Mouse (Mus musculus) neural tube, embryonic 10.5 days (tissue): ENCODE measurements around the gene Zfp775.

ENCODE experiments used
- DNase-seq: peaks from one replicate; pipeline ENCODE4 v3.0.0-alpha.2; 2017; ENCODE audit warnings: low spot score; ENCODE audit errors: extremely low spot score

Zfp775 gene

DNA sequence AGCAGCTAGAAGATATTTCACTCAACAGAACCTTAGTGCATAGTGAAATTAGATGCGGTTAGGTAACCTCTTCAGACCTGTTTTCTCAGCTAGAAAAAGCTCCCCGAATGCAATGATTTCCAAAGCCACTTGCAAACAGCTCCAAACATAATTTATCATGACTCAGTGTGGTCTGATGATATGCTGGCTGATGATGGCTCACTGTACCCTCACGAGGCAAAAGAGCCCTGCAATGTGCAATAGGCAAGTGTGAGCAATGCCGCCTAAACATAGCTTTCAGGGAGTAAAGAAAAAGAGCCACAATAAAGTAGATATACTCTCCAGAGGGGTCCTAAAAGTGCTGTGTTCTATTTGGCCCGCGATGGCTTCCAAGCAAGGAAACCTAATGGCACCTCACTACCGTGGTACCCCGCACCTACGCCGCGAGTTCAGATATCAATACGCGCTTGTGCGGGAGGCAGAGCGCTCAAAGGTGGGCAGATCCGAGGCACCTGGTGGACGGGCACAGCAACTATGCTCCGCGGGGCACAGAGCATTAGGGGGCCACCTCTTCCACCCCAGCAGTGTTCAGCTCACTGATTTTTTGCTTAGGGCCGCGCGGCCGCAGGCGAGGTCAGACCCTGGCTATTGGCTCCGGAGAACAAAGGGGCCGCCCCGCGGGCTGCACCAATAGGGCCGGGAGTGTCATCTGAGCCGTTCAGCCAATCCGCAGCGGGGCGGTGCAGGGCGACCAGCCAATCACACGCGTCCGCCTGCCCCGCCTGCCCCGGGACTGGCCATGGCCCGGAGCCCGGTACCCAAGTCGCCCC lies at the start of gene Zfp775:
Gene Zfp775 (plus strand): TSS at position 793 of the 809 bp plus-strand sequence.
- peak; percentile 94 for DNase-seq

DNA sequence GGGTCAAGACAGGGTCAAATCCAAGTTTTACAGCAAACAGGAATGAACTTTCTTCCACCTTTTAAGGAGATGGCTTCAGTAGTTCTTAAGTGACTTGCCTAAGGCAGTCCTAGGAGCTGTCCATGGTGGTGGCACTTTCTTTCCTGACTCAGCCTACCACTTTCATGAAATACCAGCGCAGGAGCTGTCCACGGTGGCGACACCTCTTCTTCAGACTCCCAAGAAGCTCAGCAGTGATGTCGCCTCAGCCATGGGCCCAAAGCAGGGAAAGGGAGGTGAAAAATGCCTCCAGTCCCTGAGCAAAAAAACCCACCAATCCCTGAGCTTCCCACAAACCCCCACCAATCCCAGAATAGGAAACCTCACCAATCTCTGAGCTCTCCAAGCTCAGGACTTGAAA lies 48.9 kb upstream of the Zfp775 start:
- peak; percentile 34 for DNase-seq

DNA sequence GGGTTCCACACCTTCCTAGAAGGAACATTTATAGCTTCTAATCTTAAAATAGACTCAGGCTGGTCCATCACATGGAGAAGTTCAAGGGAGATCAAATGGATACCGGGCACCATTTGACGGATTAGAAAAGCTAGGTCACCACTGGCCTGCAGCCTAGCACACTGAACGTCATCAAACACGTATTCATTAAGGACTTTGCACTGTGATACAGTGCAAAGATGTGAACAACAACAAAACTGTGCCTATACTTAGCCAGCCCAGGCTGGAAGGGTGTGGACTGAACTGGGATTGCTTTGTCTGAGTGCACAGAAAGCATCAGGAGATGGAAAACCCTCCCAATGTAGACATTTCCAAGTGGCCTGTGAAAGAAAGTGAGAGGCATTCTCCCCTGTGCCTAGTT lies 48.0 kb upstream of the Zfp775 start:
- DNase-seq, result no peak

DNA sequence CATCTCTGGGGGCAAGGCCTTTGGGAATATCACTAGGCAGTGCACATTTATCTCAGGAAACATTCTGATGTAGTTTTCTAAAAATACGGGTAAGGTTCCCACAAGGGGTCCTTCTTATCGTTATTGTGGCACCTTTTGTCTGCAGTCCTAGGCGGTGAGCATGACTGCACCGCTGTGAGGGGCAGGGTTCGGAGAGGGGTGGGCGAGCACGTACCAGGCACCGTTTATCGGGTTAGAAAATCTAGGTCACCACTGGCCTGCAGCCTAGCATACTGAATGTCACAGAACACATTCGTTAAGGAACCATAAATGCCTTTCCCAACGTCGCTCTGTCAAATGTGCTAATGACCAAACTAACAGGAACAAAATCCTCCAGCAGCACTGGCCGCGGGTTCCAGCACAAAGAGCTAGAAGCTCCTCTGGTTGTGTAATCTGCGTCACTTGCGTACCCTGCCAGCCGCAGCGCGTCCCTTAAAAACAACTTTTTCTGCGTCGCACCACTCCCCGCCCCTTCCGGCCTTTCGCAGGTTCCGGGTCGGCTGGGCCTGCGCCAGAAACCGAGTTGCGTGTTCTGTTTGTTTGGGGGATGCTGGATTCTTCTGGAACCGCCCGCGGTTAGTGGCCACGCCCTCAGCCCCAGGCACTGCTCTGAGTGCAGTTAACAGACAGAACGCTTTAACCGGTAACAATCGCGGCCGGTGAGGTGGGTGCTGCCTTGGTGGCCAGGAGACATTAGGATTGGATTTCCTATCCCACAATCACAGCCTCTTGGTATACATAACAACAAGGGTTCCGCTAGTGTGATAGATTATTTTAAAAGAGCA lies 47.4 kb upstream of the Zfp775 start, which contains the start of gene Lrrc61:
Gene Lrrc61 (plus strand): TSS at position 517 of the 824 bp plus-strand sequence.
- peak; percentile 91 for DNase-seq

DNA sequence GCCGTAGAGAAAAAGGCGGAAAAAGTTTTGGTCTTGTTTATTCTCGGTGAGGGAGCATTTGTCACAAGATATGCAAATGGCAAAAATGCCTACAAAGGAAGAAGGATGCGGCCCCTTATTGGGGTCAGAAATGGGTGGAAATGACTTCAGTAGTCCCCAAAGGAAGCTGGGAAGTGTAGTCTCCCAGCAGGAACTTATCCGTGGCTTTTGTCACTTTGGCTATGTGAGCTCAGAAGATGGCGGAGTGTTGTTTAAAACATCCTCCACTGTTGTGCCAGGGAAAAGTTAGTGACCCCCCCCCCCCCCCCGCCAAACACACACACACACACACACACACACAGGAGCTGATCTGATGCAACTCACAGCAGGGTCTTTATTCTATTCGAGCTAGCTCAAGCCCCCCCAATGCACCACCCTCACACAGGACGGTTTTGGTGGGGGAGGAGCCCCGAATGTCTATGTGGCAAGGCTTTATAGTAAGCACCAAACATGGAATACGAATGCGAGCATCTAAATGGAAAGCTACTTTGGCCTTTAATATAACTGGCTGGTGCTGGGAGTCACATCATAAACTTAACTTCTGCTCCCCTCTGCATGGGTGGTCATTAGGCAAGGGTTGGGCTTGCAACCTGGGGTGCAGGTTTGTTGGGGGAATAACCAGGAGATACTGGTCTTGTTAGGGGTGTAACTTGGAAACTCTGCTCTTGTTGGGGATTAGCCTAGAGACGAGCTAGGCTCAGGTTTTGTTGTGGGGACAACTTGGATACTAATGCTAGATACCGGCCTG lies 46.6 kb upstream of the Zfp775 start:
- DNase-seq, result peak; percentile 34

DNA sequence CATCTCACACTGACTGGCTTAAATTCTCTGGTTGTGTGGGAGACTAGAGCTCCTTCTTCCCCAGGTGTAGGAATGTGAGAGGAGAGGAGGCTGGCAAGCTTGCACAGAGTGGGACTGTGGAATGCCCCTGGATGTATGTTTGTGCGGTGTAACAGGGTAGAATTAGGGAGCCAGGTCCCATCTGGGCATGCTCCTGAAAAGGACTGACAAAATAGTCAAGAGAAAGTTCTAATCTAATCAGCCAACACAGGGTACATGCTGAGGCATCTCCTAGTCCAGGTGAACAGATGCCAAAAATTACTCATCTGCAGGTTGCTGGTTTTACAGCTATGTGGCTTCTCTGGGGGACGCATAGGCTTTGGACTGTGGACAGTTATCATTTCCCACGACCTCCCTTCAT lies 45.9 kb upstream of the Zfp775 start:
- DNase-seq, result no peak

DNA sequence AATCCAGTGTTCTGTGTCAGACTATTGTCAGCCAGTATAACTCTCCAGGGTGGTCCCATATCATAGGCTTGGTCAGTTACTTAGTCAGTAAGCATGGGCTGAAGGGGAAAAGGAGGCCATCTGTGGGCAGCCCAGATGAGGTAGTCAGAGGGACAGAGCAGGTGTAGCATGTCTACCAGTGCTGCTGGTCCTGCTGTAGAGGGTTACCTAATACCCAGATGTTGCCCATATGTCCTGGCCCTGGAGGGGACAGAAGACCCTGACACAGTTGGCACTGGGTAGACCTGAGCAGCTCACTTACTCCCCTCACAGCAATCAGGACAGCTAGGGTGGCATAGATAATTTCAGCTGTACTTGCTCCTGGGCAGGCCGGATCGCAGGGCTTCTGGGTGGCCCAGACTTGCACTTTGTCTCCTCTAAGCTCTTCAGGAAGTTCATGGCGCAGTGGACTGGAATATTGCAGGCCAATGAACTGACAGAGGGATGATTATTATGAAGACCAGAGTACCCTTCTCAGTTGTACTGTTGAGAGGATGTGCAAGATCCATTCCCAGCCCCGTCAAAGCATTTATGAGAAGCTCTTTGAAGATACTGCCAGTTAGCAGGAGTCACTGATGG lies 36.1 kb upstream of the Zfp775 start:
- DNase-seq, result no peak

DNA sequence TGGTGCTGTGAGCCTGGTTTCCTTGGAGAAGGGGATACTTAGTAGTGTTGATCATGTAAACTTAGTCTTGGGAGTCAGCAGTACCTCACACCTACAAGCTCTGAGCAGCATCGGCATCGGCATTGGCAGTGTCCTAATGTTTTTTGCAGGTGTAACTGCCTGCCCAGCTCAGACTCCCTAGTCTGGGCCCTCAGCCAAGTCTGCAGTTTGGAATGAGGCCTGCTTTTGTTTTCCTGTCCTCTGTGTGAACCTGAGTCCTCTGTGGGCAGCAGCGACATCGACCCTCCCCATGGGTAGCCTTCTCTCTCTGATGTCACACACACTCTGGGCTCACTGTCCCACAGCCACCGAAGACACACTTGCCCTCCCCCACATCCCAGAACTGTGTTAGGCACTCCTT lies 35.6 kb upstream of the Zfp775 start:
- no peak for DNase-seq

DNA sequence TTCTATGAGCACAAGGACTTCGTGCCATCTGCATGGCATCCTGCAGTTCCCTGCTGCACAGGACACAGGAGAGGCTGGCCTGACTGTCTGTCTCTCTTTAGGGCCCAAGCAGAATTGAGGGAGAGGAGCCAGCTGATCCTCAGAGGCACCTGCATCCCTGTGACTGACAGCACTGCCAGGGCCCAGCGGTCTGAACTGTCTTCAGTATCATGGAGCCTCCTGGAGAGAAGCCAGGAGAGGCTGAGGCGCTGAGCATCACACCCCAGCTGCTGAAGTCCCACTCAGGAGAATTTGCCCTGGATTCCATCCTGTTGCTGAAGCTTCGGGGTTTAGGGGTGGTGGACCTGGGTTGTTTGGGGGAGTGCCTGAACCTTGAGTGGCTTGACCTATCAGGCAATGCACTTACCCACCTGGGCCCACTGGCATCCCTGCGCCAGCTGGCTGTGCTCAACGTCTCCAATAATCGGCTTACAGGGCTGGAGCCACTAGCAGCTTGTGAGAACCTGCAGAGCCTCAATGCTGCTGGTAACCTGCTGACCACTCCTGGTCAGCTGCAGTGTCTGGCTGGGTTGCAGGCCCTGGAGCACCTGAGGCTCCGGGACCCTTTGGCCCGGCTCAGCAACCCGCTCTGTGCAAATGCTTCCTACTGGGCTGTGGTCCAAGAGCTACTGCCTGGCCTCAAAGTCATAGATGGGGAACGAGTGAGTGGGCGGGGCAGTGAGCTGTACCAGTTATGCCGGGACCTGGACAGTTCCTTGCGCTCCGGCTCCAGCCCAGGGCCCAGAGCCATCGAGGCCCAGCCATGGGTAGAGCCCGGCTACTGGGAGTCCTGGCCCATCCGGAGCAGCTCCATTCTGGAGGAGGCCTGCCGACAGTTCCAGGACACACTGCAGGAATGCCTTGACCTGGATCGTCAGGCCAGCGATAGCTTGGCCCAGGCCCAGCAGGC lies 33.6 kb upstream of the Zfp775 start:
- DNase-seq, result no peak

DNA sequence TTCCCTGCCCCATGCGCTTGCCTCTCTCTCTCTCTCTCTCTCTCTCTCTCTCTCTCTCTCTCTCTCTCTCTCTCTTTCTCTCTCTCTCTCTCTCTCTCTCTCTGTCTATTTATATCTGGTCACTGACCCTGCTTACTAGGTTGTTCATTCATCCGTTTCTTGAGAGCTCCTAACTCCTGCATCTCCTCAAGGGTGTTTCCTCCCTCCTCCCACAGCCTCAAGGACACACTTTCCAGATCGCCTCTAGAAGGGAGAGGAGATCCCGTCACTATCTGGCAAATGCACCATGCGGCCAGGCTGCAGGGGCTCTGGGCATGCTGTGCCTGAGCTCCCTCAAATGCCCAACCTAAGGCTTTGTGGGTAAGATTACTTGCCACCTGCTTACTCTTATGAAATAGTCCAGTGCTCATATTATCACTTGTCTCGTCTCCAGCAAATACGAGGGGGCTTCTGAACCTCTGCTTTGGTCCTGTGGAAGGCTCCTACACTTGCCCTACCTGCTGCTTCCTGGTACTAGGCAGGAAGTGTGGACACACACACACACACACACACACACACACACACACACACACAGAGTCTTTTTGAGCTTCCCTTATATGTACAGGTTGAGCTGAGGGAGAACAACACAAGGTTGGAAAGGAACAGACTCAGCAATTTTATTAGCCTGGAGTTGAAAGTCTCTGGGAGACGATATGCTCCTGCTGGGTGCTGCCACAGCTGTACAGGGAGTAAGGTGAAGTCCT lies 32.6 kb upstream of the Zfp775 start:
- no peak for DNase-seq

DNA sequence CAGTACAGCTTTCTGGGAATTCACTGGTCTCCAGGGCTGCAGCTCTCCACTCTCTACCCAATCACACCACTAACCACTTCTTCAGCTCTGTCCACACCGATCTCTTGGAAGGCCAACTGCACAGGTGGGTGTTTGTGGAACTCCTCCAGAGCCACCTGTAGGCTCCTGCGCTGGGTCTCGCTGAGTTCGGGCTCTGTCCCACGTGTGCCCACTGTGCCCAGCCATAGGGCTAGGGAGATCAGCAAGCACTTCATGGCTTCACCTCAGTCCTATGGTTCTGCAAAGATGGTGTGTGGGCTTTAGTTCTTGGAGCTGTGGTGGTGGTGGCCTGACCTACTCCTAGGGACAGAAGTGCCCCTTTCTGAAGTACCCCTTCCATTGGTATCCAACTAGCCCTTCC lies 29.8 kb upstream of the Zfp775 start:
- no peak for DNase-seq

DNA sequence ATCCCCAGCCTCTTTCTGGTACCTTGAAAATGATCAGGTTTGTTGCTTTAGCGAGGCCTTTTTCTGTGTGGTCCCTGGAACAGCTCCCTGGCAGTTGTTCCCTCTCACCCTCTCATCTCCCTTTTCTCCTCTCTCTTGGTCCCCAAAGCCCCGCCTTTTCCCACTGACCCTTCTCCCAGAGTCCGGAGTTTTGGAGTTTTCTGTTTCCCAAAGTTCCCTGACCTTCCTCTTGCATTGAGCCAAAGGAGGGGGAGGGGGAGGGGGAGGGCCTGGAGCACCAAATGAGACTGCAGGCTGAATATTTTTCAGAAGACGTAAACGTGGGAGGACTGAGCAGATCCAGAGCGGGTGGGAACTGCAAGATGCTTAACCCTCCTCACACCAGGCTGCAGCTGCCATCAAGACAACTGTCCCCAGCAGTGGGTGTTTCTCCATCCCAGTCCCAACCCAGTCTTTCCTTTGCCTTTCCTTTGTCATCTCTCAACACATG lies 29.2 kb upstream of the Zfp775 start, which contains the start of gene Rarres2:
Gene Rarres2 (minus strand): TSS at position 218 of the 490 bp plus-strand sequence.
- no peak for DNase-seq

DNA sequence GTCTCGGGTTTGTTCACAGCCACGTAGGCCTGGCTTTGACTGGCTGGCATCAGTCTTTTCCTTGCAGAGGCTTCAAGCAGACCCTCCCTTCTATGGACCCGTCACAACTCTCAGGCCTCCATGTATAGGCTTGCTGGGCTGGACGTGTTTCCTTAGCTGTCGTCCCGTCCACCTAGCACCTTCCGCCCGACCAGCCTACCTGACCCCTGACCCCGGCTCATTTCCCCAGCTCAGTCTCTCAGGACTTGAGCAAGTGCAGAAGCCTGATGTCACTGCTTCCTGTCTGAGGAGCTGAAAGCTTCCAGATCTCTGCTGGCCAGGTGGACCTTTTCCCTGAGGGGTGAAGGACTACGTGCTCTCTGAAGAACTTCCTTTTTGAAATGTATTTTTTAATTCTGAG lies 28.6 kb upstream of the Zfp775 start:
- peak; percentile 32 for DNase-seq

DNA sequence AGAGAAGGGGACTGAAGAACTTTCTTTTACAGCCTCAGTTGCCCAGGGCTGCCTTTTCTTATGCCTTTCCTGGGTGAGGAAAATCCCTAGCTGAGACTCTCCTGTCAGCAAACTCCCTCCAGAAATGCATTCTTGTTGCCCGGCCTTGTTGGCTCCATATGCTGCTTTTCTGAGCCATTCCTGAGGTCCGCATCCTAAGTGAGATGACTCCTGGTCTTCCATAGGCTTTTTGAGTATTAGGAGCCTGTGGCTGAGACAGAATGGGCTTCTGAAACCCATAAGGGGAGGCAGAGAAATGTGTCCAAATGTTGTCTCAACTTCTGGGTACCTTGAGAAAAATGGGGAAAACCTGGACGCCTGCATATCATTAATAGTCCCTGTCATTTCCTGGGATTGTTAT lies 27.9 kb upstream of the Zfp775 start:
- no peak for DNase-seq

DNA sequence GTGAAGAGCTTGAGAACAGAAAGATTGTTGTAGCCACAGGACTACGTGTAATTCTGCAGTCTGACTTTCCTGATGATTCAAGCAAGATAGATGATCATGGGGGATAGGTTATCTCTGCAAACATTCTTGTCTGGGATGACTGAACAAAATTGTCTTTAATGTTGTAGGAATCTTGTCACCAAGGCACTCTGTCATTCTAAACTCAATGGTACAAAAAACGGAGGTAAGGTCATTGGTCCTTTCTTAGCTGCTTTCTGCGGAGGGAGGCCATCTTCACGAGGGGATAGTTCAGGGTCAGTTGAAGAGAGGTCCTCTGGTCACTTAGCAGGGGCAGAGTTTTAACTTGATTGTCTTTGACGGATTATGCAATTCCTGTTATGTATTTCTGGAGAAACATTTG lies 23.1 kb upstream of the Zfp775 start:
- DNase-seq, result no peak

DNA sequence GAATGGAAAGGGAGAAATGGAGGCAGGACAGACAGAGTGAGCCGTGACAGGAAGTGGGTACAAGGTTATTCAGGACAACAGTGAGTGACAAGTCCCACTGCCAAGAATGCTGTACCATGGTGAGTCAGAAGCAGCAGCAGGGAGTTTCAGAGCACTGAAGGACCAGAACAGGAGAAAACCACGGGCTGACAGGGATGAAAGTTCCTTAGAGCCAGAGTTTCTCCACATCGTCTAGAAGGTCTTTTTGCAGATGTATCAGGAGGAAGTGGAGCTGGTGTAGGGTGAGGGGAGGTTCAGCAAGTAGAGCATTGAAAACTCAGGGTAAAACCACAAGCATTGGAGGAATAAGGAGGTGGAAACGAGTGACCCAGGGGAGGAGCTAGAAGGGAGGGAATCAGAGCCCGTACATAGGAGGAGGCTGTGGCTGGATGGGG lies 22.6 kb upstream of the Zfp775 start:
- no peak for DNase-seq

DNA sequence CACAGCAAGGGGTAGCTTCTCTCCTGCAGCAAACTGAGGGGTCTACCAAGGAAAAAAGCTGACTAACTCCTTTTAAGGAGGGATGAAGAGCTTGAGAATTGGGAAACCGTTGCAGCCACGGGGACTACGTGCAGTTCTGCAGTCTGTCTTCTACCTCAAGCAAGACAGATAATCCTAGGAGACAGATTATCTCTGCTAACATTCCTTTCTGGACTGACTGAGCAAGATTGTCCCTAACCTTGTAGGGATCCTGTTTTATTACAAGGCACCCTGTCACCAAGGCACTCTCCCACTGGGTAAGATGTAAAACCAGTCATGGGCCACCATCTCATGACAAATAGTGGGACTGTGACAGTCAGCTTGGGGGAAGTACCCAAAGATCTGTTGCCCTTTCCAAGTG lies 20.6 kb upstream of the Zfp775 start:
- DNase-seq, result no peak

DNA sequence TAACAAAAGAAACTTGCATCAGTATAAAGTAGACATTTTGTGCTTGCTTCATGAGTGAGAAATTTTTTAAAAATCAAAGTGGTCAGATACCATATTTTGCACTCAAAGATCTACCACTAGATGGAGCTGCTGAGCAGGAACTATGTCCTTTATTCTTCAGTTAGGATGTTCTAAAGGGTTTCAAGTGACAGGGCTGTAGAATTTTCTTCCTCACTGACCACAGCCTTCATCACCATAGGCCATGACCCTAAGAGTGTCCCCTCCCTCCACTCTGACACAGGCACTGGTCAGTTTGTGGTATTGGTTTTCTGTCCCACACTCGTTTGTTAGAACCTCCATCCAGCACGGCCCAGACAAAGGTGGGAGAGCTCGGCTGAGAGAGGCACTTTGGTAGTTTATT lies 19.8 kb upstream of the Zfp775 start:
- DNase-seq, result peak; percentile 27

DNA sequence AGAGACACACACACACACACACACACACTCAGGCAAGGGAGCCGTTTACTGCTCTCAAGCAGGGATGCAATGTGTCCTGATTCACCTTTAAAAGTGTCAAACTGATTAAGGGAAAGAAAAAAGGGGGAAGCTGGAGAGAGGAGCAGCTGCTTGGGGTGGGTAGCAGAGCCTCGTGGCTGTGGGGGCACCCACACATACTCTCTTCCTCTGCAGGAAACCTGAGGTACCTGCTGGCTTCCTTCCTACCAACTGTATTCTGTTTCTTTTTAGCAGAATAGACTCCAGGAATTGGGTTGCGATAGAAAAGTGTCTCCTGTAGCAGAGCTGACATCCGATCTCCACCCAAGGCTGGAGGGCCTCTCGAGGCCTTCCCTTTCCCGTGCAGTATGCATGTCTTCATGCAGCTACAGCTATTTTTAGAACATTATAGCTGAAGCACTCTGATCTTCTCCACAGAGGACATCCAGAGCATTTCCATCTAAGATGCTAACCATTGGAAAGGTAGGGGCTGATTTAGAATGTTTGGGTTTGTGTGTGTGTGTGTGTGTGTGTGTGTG lies 12.6 kb upstream of the Zfp775 start, which contains the start of gene Gm45021:
Gene Gm45021 (plus strand): TSS at position 417 of the 557 bp plus-strand sequence.
- DNase-seq, result no peak
